Mouse (Mus musculus) heart, postnatal 4 days (tissue): Measurements from ENCODE around the gene Fmo1. TPM values are rescaled to one million over a fixed set of nuclear protein-coding genes. Genes with fewer than 3 reads are reported as not detected.
A peak's percentile ranks its signal among the peaks of the same experiment; 100 is the strongest.

Source experiments
- DNase-seq: peaks from one replicate; pipeline ENCODE4 v3.0.0; 2021
- total RNA-seq, 2 experiments: library from RNA; stranded (reverse); gene quantifications; 2 replicates each; pipeline ENCODE4 v1.2.3; 2021

The Fmo1 gene
- total RNA-seq, 2 experiments from 2014 or later: 18.7 to 20.9 TPM

GRCm38 (mm10) chr1:162859996-162860605 is 6.3 kb downstream of the Fmo1 start:
- DNase-seq: no peak

- peak; percentile 9 for DNase-seq
Measured at GRCm38 (mm10) chr1:162859545-162859976, 6.8 kb downstream of the Fmo1 start.

- DNase-seq: peak; percentile 11
Measured at GRCm38 (mm10) chr1:162858748-162859130, 7.7 kb downstream of the Fmo1 start.

GRCm38 (mm10) chr1:162857766-162858747 is 8.4 kb downstream of the Fmo1 start:
- no peak for DNase-seq

- no peak for DNase-seq
Measured at GRCm38 (mm10) chr1:162853812-162854482, 12.5 kb downstream of the Fmo1 start.

DNA sequence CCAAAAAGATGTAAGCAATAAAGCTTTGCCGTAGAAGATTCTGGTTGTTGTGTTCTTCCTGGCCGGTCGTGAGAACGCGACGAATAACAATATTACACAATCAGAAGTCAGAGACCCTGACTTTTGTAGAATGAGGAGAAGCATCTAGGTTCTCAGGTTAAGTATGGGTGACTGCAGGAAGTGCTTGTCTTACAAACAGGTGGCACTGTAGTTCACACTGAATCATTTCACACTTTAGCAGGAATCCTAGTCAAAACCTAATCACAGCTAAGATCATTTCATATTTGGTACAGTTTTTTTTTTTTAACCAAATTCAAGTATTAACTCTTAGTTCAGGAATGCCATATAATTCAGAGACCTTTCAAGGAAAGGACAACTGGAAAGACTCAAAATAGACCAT is 18.9 kb downstream of the Fmo1 start:
- no peak for DNase-seq

DNA sequence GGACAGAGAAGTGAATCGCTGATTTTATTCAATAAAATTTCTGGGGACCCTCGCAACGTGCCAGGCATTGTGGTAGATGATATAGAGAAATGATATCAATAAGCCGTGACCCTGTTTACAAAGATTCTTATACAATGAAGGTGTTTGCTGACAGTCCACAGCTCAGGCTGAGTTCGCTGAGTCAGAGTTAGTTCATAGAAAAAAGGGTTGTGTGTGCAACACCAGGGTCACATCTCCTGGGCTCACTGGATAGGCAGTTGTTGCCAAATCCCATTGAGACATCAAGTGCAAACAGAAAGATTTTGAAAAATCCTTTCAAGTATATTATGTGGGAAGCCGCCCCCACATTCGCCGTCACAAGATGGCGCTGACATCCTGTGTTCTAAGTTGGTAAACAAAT is 26.2 kb downstream of the Fmo1 start:
- DNase-seq: no peak

DNA sequence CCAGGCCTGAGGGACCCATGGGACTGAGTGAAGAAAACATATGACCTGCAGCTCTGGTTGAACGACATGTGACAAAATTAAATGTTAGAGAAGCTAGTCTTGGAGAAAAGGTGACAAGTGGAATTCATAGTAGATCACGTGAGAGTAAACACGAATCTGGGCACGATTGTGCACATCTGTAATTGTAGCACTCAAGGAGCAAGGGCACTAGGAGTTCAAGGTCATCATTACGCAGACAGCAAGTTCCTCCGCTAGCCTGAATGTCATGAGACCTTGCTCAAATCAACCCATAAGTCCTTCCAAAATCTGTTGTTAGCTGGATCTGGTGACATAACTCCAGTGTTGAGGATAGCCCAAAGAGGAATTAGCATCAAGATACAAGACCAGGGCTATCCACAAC is 27.4 kb downstream of the Fmo1 start:
- DNase-seq: no peak

GRCm38 (mm10) chr1:162834342-162834741 is 32.1 kb downstream of the Fmo1 start:
- no peak for DNase-seq

DNA sequence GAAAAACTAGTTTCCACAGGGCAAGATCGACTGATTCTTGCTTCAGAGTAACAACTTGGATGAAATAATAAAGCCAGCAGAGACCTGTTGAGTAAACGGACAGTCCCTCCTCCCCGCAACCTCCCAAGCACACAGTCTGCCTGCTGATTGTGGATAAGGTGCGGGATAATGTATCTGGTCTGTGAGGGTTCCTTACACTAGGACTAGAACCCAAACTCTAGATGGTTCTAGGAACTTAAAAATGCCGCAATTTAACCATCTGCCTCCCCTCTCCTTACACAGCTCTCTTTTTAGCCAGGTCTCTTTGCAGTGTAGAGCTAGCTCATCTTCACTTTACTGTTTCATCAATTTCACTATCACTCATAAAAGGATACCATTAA is 33.8 kb downstream of the Fmo1 start:
- no peak for DNase-seq

DNA sequence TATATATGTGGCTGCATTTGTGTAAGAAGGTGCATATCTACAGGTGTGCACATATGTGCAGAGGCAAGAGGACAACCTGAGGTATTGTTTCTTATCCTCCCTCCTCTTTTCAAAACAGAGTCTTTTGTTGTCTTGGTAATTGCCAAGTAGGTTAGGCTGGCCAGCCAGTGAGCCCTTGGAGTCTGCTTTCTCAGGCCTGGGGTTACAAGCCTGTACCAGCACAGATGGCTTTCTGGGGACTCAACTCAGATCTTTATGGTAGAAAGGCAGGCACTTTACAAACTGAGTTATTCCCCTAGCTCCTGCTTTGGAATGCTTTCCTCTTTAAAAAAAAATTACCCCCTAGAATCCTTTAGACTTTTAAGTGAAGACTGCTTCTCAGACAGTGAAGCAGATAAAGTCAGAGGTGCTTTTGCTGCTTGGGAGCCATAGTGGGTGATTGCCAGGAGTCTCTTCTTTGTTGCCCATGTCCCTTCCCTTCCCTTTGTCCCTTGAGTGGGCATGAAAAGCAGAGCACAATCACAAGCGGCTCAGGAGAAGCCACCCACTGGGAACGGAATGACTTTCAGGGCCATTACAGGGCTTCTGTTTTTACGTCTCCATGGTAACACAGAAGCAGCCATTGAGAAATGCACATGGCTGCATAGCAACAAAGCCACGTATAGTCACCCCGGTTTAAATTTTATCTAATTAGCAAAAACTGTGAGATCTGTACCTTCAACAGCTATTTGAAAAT is 34.4 kb downstream of the Fmo1 start:
- no peak for DNase-seq

GRCm38 (mm10) chr1:162819280-162819679 is 47.1 kb downstream of the Fmo1 start:
- no peak for DNase-seq

DNA sequence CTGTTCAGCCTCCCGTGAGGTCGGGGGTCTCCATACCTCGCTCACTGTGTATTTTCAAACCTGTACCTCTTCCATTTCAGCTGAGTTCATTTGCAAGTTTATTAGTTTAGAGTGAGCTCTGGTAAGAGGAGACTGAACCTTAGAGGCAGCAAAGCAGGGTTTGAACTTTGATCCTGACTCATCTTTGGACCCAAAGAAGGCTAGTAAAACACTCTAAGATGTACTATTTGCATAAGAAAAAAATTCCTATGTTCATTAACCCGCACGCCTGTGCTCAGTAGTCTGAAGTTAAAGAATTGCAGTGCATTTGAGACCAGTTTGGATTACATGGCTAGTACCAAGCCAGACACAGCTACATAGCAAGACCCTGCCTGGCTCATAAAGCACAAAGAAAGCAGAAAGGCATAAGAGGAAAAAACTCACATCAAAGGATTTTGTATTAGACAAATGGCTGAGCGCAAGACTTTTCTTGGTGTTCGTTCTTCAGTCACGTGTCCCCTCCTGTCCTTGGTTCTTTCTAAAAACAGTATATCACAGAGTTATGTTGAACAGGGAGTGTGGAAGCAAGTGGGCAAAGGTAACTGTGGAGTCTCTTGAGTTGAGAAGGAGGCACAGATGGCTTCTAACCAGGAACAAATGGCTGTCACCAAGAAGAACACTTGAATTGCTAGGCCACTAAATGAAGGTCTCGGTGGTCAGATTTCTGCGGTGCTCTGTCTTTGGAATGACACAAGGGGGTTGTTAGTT is 50.9 kb downstream of the Fmo1 start:
- DNase-seq: no peak

DNA sequence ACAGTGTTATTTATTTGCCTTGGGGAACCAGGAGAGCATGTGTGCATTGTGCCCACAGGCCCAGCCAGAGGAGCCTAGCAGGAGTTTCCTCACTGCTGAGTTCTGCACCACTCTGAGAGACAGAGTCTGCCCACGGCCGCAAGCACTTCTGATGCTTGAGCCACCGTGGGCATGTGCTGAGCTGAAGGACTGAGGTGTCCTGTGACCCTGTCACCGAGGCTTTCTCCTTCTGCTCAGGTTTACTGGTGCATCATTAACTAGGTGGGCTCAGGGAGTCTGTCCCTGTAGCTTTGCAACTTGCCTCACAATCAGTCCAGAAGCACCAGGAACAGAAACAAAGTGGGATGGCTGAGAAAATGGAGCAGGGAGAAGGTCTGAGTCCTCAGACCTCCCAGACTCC is 51.5 kb downstream of the Fmo1 start:
- no peak for DNase-seq

- peak; percentile 51 for DNase-seq
Measured at GRCm38 (mm10) chr1:162813836-162814156, 52.6 kb downstream of the Fmo1 start, which contains the start of gene Fmo4. Fmo4 (minus strand) TSS chr1:162813972.

DNA sequence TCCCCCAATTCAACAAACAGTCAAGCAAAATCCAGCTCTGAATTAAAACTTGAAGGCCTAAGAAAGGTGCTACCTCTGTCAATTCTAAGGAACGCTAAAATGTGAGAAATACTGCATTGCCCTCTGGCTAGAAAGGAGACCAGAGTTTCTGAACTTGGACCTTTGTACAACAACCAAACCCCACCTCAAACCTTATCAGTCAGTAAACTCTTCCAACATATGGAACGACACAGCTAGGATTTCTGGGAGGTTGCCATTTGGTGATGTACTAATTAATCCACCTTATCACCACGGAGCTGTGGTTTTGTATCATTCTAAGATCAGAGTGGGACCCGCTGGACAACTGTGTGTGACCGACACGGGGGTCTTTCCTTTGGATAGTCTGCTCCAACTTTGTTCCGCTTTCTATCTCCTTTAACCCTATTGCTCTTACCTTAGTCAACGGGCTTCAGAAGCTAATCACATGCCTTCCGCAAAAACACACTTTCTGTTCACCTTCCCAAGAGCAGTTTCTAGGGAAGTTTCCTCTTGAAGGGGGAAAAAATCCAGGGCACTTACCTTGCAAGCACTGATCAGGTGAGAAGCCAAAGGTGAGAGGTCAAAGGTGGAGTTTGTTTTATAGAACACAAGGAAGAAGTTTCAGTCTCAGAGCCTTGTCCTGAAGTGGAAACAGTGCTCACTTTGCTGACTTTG is 53.1 kb downstream of the Fmo1 start:
- DNase-seq: no peak

DNA sequence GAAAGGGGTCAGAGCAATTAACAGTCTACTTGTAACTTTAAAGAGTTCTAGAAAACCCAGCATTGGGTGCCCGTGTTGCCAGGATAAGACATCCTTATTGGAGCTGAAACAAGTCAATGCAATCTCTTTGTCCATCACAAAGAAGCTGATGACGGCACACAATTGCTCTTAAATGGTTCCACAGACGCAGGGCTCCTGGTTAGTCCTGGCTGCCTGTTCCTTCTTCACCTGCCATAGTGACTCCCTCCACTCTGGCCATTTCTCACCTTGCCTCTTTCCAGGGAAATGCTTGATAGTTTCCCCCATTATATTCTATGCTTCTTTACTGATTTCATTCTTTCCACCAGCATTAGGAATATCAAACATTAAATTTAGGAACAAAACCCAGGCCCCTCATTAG is 57.9 kb downstream of the Fmo1 start:
- no peak for DNase-seq

DNA sequence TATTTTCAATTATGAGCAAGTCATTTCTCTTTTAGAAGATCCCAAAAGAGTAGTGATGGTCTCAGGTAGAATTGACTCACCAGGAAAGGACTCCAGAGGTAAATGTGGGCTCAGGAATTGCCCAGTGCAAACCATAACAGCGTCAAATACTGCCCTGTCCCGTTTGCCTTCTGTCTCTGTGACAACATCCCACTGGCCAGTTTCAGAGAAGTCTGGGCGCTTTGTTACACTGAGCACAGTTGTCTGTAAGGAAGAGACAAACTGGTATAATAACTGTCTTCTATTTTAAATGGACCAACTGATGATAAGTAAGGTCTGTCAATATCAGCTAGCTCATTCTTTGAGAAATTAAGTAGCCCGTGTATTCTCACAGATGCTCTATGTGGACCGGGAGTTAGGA is 59.0 kb downstream of the Fmo1 start:
- no peak for DNase-seq

DNA sequence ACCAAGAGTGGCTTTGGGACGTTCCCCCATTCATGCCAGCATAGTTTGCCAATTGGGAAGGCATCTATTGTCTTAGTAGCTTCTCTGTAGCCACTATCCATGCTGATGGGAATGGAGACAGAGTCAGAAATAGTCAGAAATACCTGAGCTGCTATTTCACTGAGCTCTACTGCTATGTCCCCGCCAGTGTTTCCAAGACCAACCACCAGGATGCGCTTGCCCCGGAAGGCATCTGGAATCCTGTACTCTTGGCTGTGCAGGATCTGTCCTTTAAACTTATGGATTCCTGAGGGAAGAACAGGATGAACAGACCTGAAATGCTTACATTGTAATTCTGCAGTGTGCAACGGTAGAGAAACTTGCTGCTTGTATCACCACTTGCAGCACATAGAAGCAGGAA is 61.4 kb downstream of the Fmo1 start:
- DNase-seq: no peak

- DNase-seq: no peak
Measured at GRCm38 (mm10) chr1:162796441-162796840, 70.0 kb downstream of the Fmo1 start.

DNA sequence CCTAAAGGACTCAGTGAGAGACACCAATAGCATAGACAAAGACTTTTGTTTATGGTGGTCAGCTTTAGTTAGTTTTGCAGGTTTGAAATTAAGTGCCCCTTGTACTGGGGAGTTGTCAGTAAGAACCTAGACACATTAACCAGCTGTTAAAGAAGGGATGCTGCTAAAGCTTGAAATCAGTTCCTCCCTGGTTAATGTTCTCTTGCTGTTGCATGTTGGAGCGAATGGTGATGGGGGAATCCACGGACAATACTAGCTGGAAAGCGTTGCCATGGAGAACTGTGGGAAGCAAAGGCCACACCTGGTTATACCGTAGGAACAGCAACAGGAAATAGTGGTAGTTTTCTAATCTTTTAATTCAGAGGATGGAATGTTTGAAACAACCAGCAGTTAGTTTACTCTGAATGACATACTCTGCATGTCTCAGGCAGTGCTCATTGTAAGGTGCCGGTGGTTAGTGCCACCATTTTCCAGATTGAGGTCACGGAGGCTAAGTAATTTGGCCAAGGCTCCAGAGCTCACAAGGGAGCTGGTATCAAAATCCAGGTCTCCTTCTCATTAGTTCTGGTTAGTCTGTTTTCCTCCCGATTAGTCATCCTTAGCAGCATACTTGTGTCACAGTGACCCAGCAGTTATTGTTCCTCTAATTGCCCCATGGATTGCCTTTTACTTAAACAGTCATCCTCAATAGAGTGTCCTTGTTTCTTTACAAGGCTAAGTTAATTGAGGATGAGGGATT is 73.9 kb downstream of the Fmo1 start:
- DNase-seq: no peak
